ENCODE assay signal across 9 mouse cellular contexts in genomic region chr15:99083258-99083657, GRCm38 (mm10). TPM values are rescaled to one million over a fixed set of nuclear protein-coding genes. Genes with fewer than 3 reads are reported as not detected.
DNase-seq lines count a peak whose midpoint lies in the region; ATAC-seq and TF ChIP-seq lines count a peak whose summit lies in the region.
"Had no signal": no experiment of that assay in that cellular context is flagged by ENCODE, and none has a peak within 500 bp of the region (broad histone marks: within the 10 kb centered on the region; RNA-seq: fewer than 3 reads in every experiment).

No protein-coding gene starts in this region.

- no peak overlapping the region for H3K4me2 ChIP-seq in hindbrain, postnatal 0 days (ENCODE audit: low read depth, low read length)
- H3K4me2 ChIP-seq in hindbrain, embryonic 14.5 days (replicated peaks): no peak overlapping the region
- H3K4me2 ChIP-seq in limb, embryonic 14.5 days (replicated peaks; ENCODE audit: low read depth, low read length, severe bottlenecking): no peak overlapping the region
- H3K4me2 ChIP-seq: embryonic facial prominence, embryonic 13.5 days had no signal

- ATAC-seq in hindbrain, postnatal 0 days: no peak; the same call in 1 of the 2 replicates
- no peak for ATAC-seq in hindbrain, embryonic 14.5 days (ENCODE audit: low FRiP score)
- ATAC-seq in CD4-positive, CD25-positive, alpha-beta regulatory T cell, adult 4 months: peak; percentile 34
- no peak for ATAC-seq in limb, embryonic 14.5 days (ENCODE audit: low FRiP score, low read depth)
- ATAC-seq in megakaryocyte-erythroid progenitor cell, adult 5-6 weeks (replicated peaks; ENCODE audit: low FRiP score, low TSS enrichment, poor library complexity, severe bottlenecking): no peak; the same call in 1 of the 2 replicates

- peaks cover 29% of the 10 kb centered on the region for H3K27me3 ChIP-seq in hindbrain, postnatal 0 days (ENCODE audit: insufficient read depth, low read length)
- peaks cover 48% of the 10 kb centered on the region for H3K27me3 ChIP-seq in hindbrain, embryonic 14.5 days (ENCODE audit: control insufficient read depth, insufficient read depth, low read length)
- H3K27me3 ChIP-seq in limb, embryonic 14.5 days (ENCODE audit: control insufficient read depth, insufficient read depth, low read length): peaks cover 45% of the 10 kb centered on the region

- peak; percentile 71 for DNase-seq in hindbrain, postnatal 0 days (ENCODE audit: low spot score)
- DNase-seq in hindbrain, embryonic 14.5 days (ENCODE audit: low spot score): no peak
- peak; percentile 77 for DNase-seq in 3T3-L1 (ENCODE audit: low read depth, low spot score)
- DNase-seq in embryo, embryonic 10.5 days (ENCODE audit: low spot score): peak; percentile 73
- DNase-seq in limb, embryonic 14.5 days (ENCODE audit: low spot score): peak; percentile 50

- no peak overlapping the region for H3K4me3 ChIP-seq in hindbrain, postnatal 0 days (ENCODE audit: low read length)
- H3K4me3 ChIP-seq in hindbrain, embryonic 14.5 days (replicated peaks; ENCODE audit: low read length): no peak overlapping the region
- no peak overlapping the region for H3K4me3 ChIP-seq in limb, embryonic 14.5 days (replicated peaks; ENCODE audit: low read length)
- H3K4me3 ChIP-seq: embryonic facial prominence, embryonic 13.5 days had no signal

- H3K27ac ChIP-seq in hindbrain, postnatal 0 days: no peak overlapping the region
- no peak overlapping the region for H3K27ac ChIP-seq in hindbrain, embryonic 14.5 days
- no peak overlapping the region for H3K27ac ChIP-seq in limb, embryonic 14.5 days (replicated peaks; ENCODE audit: low read depth, low read length)
- H3K27ac ChIP-seq: embryonic facial prominence, embryonic 13.5 days had no signal

- TF ChIP-seq POLR2A in limb, embryonic 14.5 days (IDR thresholded peaks at IDR 0.05; ENCODE audit: borderline replicate concordance, extremely low read depth, insufficient read depth, insufficient read length): no peak

- no peaks in the 10 kb centered on the region for H3K9me3 ChIP-seq in hindbrain, postnatal 0 days (ENCODE audit: low read length)
- no peaks in the 10 kb centered on the region for H3K9me3 ChIP-seq in hindbrain, embryonic 14.5 days (ENCODE audit: control insufficient read depth, low read length)
- H3K9me3 ChIP-seq in limb, embryonic 14.5 days (ENCODE audit: control insufficient read depth, low read length): no peaks in the 10 kb centered on the region
- H3K9me3 ChIP-seq: embryonic facial prominence, embryonic 13.5 days had no signal

- no peaks in the 10 kb centered on the region for H3K4me1 ChIP-seq in hindbrain, postnatal 0 days (ENCODE audit: insufficient read depth, low read length)
- 0 out of 2 replicates have a peak, but pooled peaks cover 4% of the 10 kb centered on the region for H3K4me1 ChIP-seq in hindbrain, embryonic 14.5 days (replicated peaks; ENCODE audit: control insufficient read depth, insufficient read depth, low read length)
- peaks cover 3% of the 10 kb centered on the region; the same call in 1 of the 2 replicates for H3K4me1 ChIP-seq in limb, embryonic 14.5 days (ENCODE audit: control insufficient read depth, insufficient read depth, low read length)

- no peaks in the 10 kb centered on the region for H3K36me3 ChIP-seq in hindbrain, postnatal 0 days (ENCODE audit: insufficient read depth, low read length)
- no peaks in the 10 kb centered on the region for H3K36me3 ChIP-seq in hindbrain, embryonic 14.5 days (replicated peaks; ENCODE audit: control insufficient read depth, insufficient read depth)
- peaks cover 31% of the 10 kb centered on the region for H3K36me3 ChIP-seq in limb, embryonic 14.5 days (ENCODE audit: control insufficient read depth, insufficient read depth, low read length)

- 68% methylated on average over 9 of the region's 9 CpGs for WGBS in hindbrain, postnatal 0 days
- WGBS in hindbrain, embryonic 14.5 days: 72% methylated on average over 9 of the region's 9 CpGs
- 68% methylated on average over 9 of the region's 9 CpGs for WGBS in limb, embryonic 14.5 days

- no peak overlapping the region for H3K9ac ChIP-seq in hindbrain, postnatal 0 days (replicated peaks; ENCODE audit: low read length)
- no peak overlapping the region for H3K9ac ChIP-seq in hindbrain, embryonic 14.5 days
- H3K9ac ChIP-seq in limb, embryonic 14.5 days (ENCODE audit: low read depth, low read length, severe bottlenecking): no peak overlapping the region
- H3K9ac ChIP-seq: embryonic facial prominence, embryonic 13.5 days had no signal

- peak; percentile 77 for TF ChIP-seq CTCF in hindbrain, postnatal 0 days (IDR thresholded peaks at IDR 0.05; ENCODE audit: low read depth)

RNA-seq across cellular contexts. Expression of gene C1ql4, which starts 4.4 kb away (rescaled TPM):
- total RNA-seq in hindbrain, postnatal 0 days (2014; rRNA removed): 8.6 and 11.9 TPM in 2 replicates
- 4.3 and 5.7 TPM in 2 replicates for polyA plus RNA-seq in hindbrain, postnatal 0 days (2015; fragmentation: Nextera tagmentation; extraction: Ambion mirVana)
- 4.7 and 6.6 TPM in 2 replicates for polyA plus RNA-seq in hindbrain, embryonic 14.5 days (2014; fragmentation: Nextera tagmentation; extraction: Ambion mirVana)
- not detected for polyA plus RNA-seq in CD4-positive, CD25-positive, alpha-beta regulatory T cell, adult 4 months (2017; shearing (Covaris generic))
- polyA plus RNA-seq in limb, embryonic 14.5 days (2012; rRNA removed): 0.13 TPM in 1 of 2 replicates, not detected in the other
- not detected in 2 replicates for polyA plus RNA-seq in limb, embryonic 14.5 days (2014; fragmentation: Nextera tagmentation; extraction: Ambion mirVana)
- not detected in 2 replicates for total RNA-seq in megakaryocyte-erythroid progenitor cell, adult 5-6 weeks (2014; fragmentation: Nextera tagmentation)
- not detected in 2 replicates for total RNA-seq in megakaryocyte-erythroid progenitor cell, adult 5-6 weeks (2017)
- total RNA-seq: left cerebral cortex, postnatal 36 days had no signal

RNA-seq across cellular contexts. Expression of gene Troap, which starts 8.9 kb away (rescaled TPM):
- 4.3 and 10.5 TPM in 2 replicates for total RNA-seq in hindbrain, postnatal 0 days (2014; rRNA removed)
- 4.5 and 6.4 TPM in 2 replicates for polyA plus RNA-seq in hindbrain, postnatal 0 days (2015; fragmentation: Nextera tagmentation; extraction: Ambion mirVana)
- 3.7 and 4.0 TPM in 2 replicates for polyA plus RNA-seq in hindbrain, embryonic 14.5 days (2014; fragmentation: Nextera tagmentation; extraction: Ambion mirVana)
- polyA plus RNA-seq in CD4-positive, CD25-positive, alpha-beta regulatory T cell, adult 4 months (2017; shearing (Covaris generic)): 1 to 10 TPM in 1 of 2 experiments, under 1 TPM in 1; 0.59 to 1.3 TPM
- 41.5 and 51.3 TPM in 2 replicates for polyA plus RNA-seq in limb, embryonic 14.5 days (2012; rRNA removed)
- polyA plus RNA-seq in limb, embryonic 14.5 days (2014; fragmentation: Nextera tagmentation; extraction: Ambion mirVana): 20.3 and 22.1 TPM in 2 replicates
- 25.0 and 40.8 TPM in 2 replicates for total RNA-seq in megakaryocyte-erythroid progenitor cell, adult 5-6 weeks (2014; fragmentation: Nextera tagmentation)
- total RNA-seq in megakaryocyte-erythroid progenitor cell, adult 5-6 weeks (2017): 6.6 and 37.9 TPM in 2 replicates

RNA-seq across cellular contexts. Expression of gene Dnajc22, which starts 9.7 kb away (rescaled TPM):
- total RNA-seq in hindbrain, postnatal 0 days (2014; rRNA removed): 0.68 and 0.99 TPM in 2 replicates
- 0.45 and 0.48 TPM in 2 replicates for polyA plus RNA-seq in hindbrain, postnatal 0 days (2015; fragmentation: Nextera tagmentation; extraction: Ambion mirVana)
- polyA plus RNA-seq in hindbrain, embryonic 14.5 days (2014; fragmentation: Nextera tagmentation; extraction: Ambion mirVana): 0.52 and 1.0 TPM in 2 replicates
- not detected for polyA plus RNA-seq in CD4-positive, CD25-positive, alpha-beta regulatory T cell, adult 4 months (2017; shearing (Covaris generic))
- 0.87 and 1.7 TPM in 2 replicates for polyA plus RNA-seq in limb, embryonic 14.5 days (2012; rRNA removed)
- 0.11 and 0.37 TPM in 2 replicates for polyA plus RNA-seq in limb, embryonic 14.5 days (2014; fragmentation: Nextera tagmentation; extraction: Ambion mirVana)
- total RNA-seq in megakaryocyte-erythroid progenitor cell, adult 5-6 weeks (2014; fragmentation: Nextera tagmentation): not detected in 2 replicates
- not detected in 2 replicates for total RNA-seq in megakaryocyte-erythroid progenitor cell, adult 5-6 weeks (2017)

RNA-seq across cellular contexts. Expression of gene Prph, which starts 28.3 kb away (rescaled TPM):
- 62.6 and 70.9 TPM in 2 replicates for total RNA-seq in hindbrain, postnatal 0 days (2014; rRNA removed)
- polyA plus RNA-seq in hindbrain, postnatal 0 days (2015; fragmentation: Nextera tagmentation; extraction: Ambion mirVana): 50.0 and 53.5 TPM in 2 replicates
- 77.9 and 79.5 TPM in 2 replicates for polyA plus RNA-seq in hindbrain, embryonic 14.5 days (2014; fragmentation: Nextera tagmentation; extraction: Ambion mirVana)
- not detected for polyA plus RNA-seq in CD4-positive, CD25-positive, alpha-beta regulatory T cell, adult 4 months (2017; shearing (Covaris generic))
- 2.7 and 4.2 TPM in 2 replicates for polyA plus RNA-seq in limb, embryonic 14.5 days (2012; rRNA removed)
- polyA plus RNA-seq in limb, embryonic 14.5 days (2014; fragmentation: Nextera tagmentation; extraction: Ambion mirVana): 1.3 and 1.7 TPM in 2 replicates
- total RNA-seq in megakaryocyte-erythroid progenitor cell, adult 5-6 weeks (2014; fragmentation: Nextera tagmentation): not detected in 2 replicates
- not detected in 2 replicates for total RNA-seq in megakaryocyte-erythroid progenitor cell, adult 5-6 weeks (2017)

RNA-seq across cellular contexts. Expression of gene Spats2, which starts 42.5 kb away (rescaled TPM):
- 23.6 and 25.8 TPM in 2 replicates for total RNA-seq in hindbrain, postnatal 0 days (2014; rRNA removed)
- polyA plus RNA-seq in hindbrain, postnatal 0 days (2015; fragmentation: Nextera tagmentation; extraction: Ambion mirVana): 23.4 and 23.6 TPM in 2 replicates
- 33.7 and 33.8 TPM in 2 replicates for polyA plus RNA-seq in hindbrain, embryonic 14.5 days (2014; fragmentation: Nextera tagmentation; extraction: Ambion mirVana)
- polyA plus RNA-seq in CD4-positive, CD25-positive, alpha-beta regulatory T cell, adult 4 months (2017; shearing (Covaris generic)): under 1 TPM in 1 of 2 experiments, not detected in 1; 0.62 TPM
- 47.1 and 48.4 TPM in 2 replicates for polyA plus RNA-seq in limb, embryonic 14.5 days (2012; rRNA removed)
- polyA plus RNA-seq in limb, embryonic 14.5 days (2014; fragmentation: Nextera tagmentation; extraction: Ambion mirVana): 39.7 and 41.7 TPM in 2 replicates
- total RNA-seq in megakaryocyte-erythroid progenitor cell, adult 5-6 weeks (2014; fragmentation: Nextera tagmentation): not detected in 2 replicates
- total RNA-seq in megakaryocyte-erythroid progenitor cell, adult 5-6 weeks (2017): 0.61 TPM in 1 of 2 replicates, not detected in the other
